ENCODE assay signal across 9 mouse cellular contexts in the genomic region with DNA sequence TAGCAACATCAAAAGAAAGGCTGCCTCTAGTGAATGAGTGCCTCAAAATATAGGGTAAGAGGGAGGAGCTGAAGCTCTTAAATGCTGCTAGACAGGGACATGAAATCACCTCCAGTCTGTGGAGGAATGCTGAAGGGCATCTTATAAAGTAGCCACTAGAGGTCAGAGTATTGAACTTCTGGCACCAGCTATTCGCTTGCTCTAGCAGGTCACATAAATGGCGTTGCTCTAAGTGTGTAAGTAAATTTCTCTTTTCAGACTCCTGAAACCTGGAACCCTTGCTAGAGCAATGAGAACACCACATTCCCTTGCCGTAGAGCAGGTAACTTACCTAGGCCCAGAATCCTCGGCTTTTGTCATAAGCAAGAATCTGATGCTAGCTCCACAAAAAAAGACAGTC. TPM values are rescaled to one million over a fixed set of nuclear protein-coding genes. Genes with fewer than 3 reads are reported as not detected.
A peak's percentile ranks its signal among the peaks of the same experiment; 100 is the strongest.
DNase-seq lines count a peak whose midpoint lies in the region; ATAC-seq lines count a peak whose summit lies in the region.
"Had no signal": no experiment of that assay in that cellular context is flagged by ENCODE, and none has a peak within 500 bp of the region (broad histone marks: within the 10 kb centered on the region; RNA-seq: fewer than 3 reads in every experiment).

No protein-coding gene starts in this region.

- H3K9me3 ChIP-seq in forebrain, embryonic 12.5 days: no peaks in the 10 kb centered on the region
- no peaks in the 10 kb centered on the region for H3K9me3 ChIP-seq in forebrain, embryonic 10.5 days
- no peaks in the 10 kb centered on the region for H3K9me3 ChIP-seq in heart, embryonic 13.5 days
- H3K9me3 ChIP-seq in kidney, embryonic 14.5 days (ENCODE audit: control insufficient read depth, low read length): no peaks in the 10 kb centered on the region
- H3K9me3 ChIP-seq: liver, embryonic 15.5 days had no signal

- WGBS in forebrain, embryonic 12.5 days: 28% methylated on average over 4 of the region's 4 CpGs
- WGBS in forebrain, embryonic 10.5 days: 29% methylated on average over 4 of the region's 4 CpGs
- WGBS in heart, embryonic 13.5 days: 22% methylated on average over 4 of the region's 4 CpGs
- 18% methylated on average over 4 of the region's 4 CpGs for WGBS in kidney, embryonic 14.5 days

- no peak for DNase-seq in forebrain, embryonic 10.5 days (ENCODE audit: extremely low spot score, low spot score)
- peak; percentile 57 for DNase-seq in CD4-positive helper T cell, adult 2 months (ENCODE audit: low read depth, low spot score)
- DNase-seq in cerebellum, adult 9-10 months: peak; percentile 68
- peak; percentile 49 for DNase-seq in lung, postnatal 25 days (ENCODE audit: low spot score)
- peak; percentile 26 for DNase-seq in yolk sac, embryonic 10.5 days (ENCODE audit: low spot score)

- peaks cover 11% of the 10 kb centered on the region for H3K4me1 ChIP-seq in forebrain, embryonic 12.5 days
- H3K4me1 ChIP-seq in forebrain, embryonic 10.5 days: peaks cover 14% of the 10 kb centered on the region
- H3K4me1 ChIP-seq in heart, embryonic 13.5 days: peaks cover 19% of the 10 kb centered on the region
- no peaks in the 10 kb centered on the region; the same call in 1 of the 2 replicates for H3K4me1 ChIP-seq in kidney, embryonic 14.5 days (ENCODE audit: control insufficient read depth, insufficient read depth, low read length)

- H3K36me3 ChIP-seq in forebrain, embryonic 12.5 days (replicated peaks): no peaks in the 10 kb centered on the region
- peaks cover 4% of the 10 kb centered on the region; the same call in 1 of the 2 replicates for H3K36me3 ChIP-seq in forebrain, embryonic 10.5 days (replicated peaks)
- 0 out of 2 replicates have a peak, but pooled peaks cover 3% of the 10 kb centered on the region for H3K36me3 ChIP-seq in heart, embryonic 13.5 days
- no peaks in the 10 kb centered on the region for H3K36me3 ChIP-seq in kidney, embryonic 14.5 days (ENCODE audit: control insufficient read depth, insufficient read depth, low read length)
- H3K36me3 ChIP-seq: liver, embryonic 15.5 days had no signal

- H3K4me3 ChIP-seq in forebrain, embryonic 12.5 days (replicated peaks): no peak overlapping the region
- no peak overlapping the region for H3K4me3 ChIP-seq in forebrain, embryonic 10.5 days
- no peak overlapping the region for H3K4me3 ChIP-seq in heart, embryonic 13.5 days
- H3K4me3 ChIP-seq in kidney, embryonic 14.5 days (ENCODE audit: low read length): no peak overlapping the region
- H3K4me3 ChIP-seq: liver, embryonic 15.5 days had no signal

- peak; percentile 54 for ATAC-seq in forebrain, embryonic 12.5 days (ENCODE audit: low FRiP score)
- no peak; the same call in 1 of the 2 replicates for ATAC-seq in heart, embryonic 13.5 days (ENCODE audit: extremely low read depth, insufficient number of reproducible peaks, low FRiP score, low TSS enrichment)
- ATAC-seq in kidney, embryonic 14.5 days (ENCODE audit: low FRiP score, low TSS enrichment): peak; percentile 67; the same call in 1 of the 2 replicates

- H3K9ac ChIP-seq in forebrain, embryonic 12.5 days: no peak overlapping the region
- H3K9ac ChIP-seq in heart, embryonic 13.5 days: no peak overlapping the region
- no peak overlapping the region for H3K9ac ChIP-seq in kidney, embryonic 14.5 days (ENCODE audit: low read depth, low read length)
- H3K9ac ChIP-seq: liver, embryonic 15.5 days had no signal

- no peaks in the 10 kb centered on the region for H3K27me3 ChIP-seq in forebrain, embryonic 12.5 days
- no peaks in the 10 kb centered on the region for H3K27me3 ChIP-seq in forebrain, embryonic 10.5 days (ENCODE audit: poor library complexity, severe bottlenecking)
- no peaks in the 10 kb centered on the region for H3K27me3 ChIP-seq in heart, embryonic 13.5 days (replicated peaks)
- no peaks in the 10 kb centered on the region for H3K27me3 ChIP-seq in kidney, embryonic 14.5 days (ENCODE audit: control insufficient read depth, insufficient read depth, low read length)
- H3K27me3 ChIP-seq: liver, embryonic 15.5 days had no signal

- H3K27ac ChIP-seq in forebrain, embryonic 12.5 days: no peak overlapping the region
- no peak overlapping the region for H3K27ac ChIP-seq in forebrain, embryonic 10.5 days
- H3K27ac ChIP-seq in heart, embryonic 13.5 days (replicated peaks): no peak overlapping the region
- H3K27ac ChIP-seq in kidney, embryonic 14.5 days (ENCODE audit: low read depth, low read length): no peak overlapping the region
- H3K27ac ChIP-seq: liver, embryonic 15.5 days had no signal

- no peak overlapping the region for H3K4me2 ChIP-seq in forebrain, embryonic 12.5 days
- peak overlapping the region; percentile 36 for H3K4me2 ChIP-seq in heart, embryonic 13.5 days
- no peak overlapping the region for H3K4me2 ChIP-seq in kidney, embryonic 14.5 days (replicated peaks; ENCODE audit: low read depth, low read length)
- H3K4me2 ChIP-seq: liver, embryonic 15.5 days had no signal

RNA-seq across cellular contexts. Expression of gene Cdkal1, which starts 2.0 kb away (rescaled TPM):
- 33.9 and 37.2 TPM in 2 replicates for polyA plus RNA-seq in forebrain, embryonic 12.5 days (2016; fragmentation: Nextera tagmentation; extraction: Ambion mirVana)
- polyA plus RNA-seq in forebrain, embryonic 10.5 days (2016; fragmentation: Nextera tagmentation; extraction: Ambion mirVana): 34.3 and 34.5 TPM in 2 replicates
- polyA plus RNA-seq in heart, embryonic 13.5 days (2015; fragmentation: Nextera tagmentation; extraction: Ambion mirVana): 19.7 and 23.7 TPM in 2 replicates
- 29.6 and 35.9 TPM in 2 replicates for polyA plus RNA-seq in kidney, embryonic 14.5 days (2014; fragmentation: Nextera tagmentation; extraction: Ambion mirVana)
